Mouse (Mus musculus) myocyte (in vitro differentiated cells): ENCODE results near the gene Ccdc60. TPM values are rescaled to one million over a fixed set of nuclear protein-coding genes. Genes with fewer than 3 reads are reported as not detected.

Experiments used
- H3K27me3 ChIP-seq: one replicate; pipeline ENCODE4 v1.6.1; 2011; ENCODE audit not compliant: control insufficient read depth, insufficient read depth, insufficient read length
- H3K36me3 ChIP-seq: one replicate; pipeline ENCODE4 v1.6.1; 2011; ENCODE audit not compliant: control insufficient read depth, insufficient read depth
- H3K4me2 ChIP-seq: one replicate; pipeline ENCODE4 v1.6.1; 2011; ENCODE audit warnings: low read depth, control low read depth
- H3K4me3 ChIP-seq: one replicate; pipeline ENCODE4 v1.5.1; 2011; ENCODE audit warnings: mild to moderate bottlenecking, control low read depth, moderate library complexity
- H3K79me2 ChIP-seq: one replicate; pipeline ENCODE4 v1.6.1; 2011; ENCODE audit not compliant: control insufficient read depth, insufficient read depth
- H3ac ChIP-seq: one replicate; pipeline ENCODE4 v1.6.1; 2011; ENCODE audit not compliant: control insufficient read depth, insufficient read length
- CEBPB ChIP-seq: IDR thresholded peaks from 2 replicates; pipeline ENCODE4 v1.6.1; 2011; ENCODE audit warnings: mild to moderate bottlenecking, moderate library complexity; ENCODE audit not compliant: poor library complexity, insufficient read depth, severe bottlenecking
- E2F4 ChIP-seq: IDR thresholded peaks from one replicate; pipeline ENCODE4 v1.6.1; 2011; ENCODE audit warnings: mild to moderate bottlenecking, control low read depth, moderate library complexity; ENCODE audit not compliant: insufficient read depth
- MAX ChIP-seq: IDR thresholded peaks from one replicate; pipeline ENCODE4 v1.6.1; 2011; ENCODE audit warnings: low read depth, mild to moderate bottlenecking, control low read depth
- MYOD1 ChIP-seq, 3 experiments: IDR thresholded peaks; one replicate each; pipeline ENCODE4 v1.6.1; 2011; ENCODE audit warnings: control low read depth in 2 of 3, low read depth in 2 of 3, mild to moderate bottlenecking in 2 of 3, moderate library complexity in 1 of 3; ENCODE audit not compliant: insufficient read length in 2 of 3, control insufficient read depth in 1 of 3
- MYOG ChIP-seq, 3 experiments: IDR thresholded peaks; one replicate each; pipeline ENCODE4 v1.6.1; 2011; ENCODE audit warnings: control low read depth in 2 of 3, low read depth in 2 of 3, mild to moderate bottlenecking in 2 of 3; ENCODE audit not compliant: insufficient read length in 2 of 3, control insufficient read depth in 1 of 3, insufficient read depth in 1 of 3
- POLR2A ChIP-seq: IDR thresholded peaks from one replicate; pipeline ENCODE4 v1.6.1; 2011; ENCODE audit warnings: low read depth, mild to moderate bottlenecking, control low read depth, moderate library complexity; ENCODE audit not compliant: insufficient read length
- POLR2AphosphoS2 ChIP-seq: IDR thresholded peaks from one replicate; pipeline ENCODE4 v1.6.1; 2011; ENCODE audit warnings: low read depth, control low read depth; ENCODE audit not compliant: insufficient read length
- REST ChIP-seq: IDR thresholded peaks from one replicate; pipeline ENCODE4 v1.6.1; 2011; ENCODE audit warnings: mild to moderate bottlenecking, control low read depth, moderate library complexity; ENCODE audit not compliant: insufficient read depth, insufficient read length
- SRF ChIP-seq: IDR thresholded peaks from one replicate; pipeline ENCODE4 v1.6.1; 2011; ENCODE audit warnings: low read depth; ENCODE audit not compliant: control insufficient read depth, insufficient read length
- TCF12 ChIP-seq: IDR thresholded peaks from one replicate; pipeline ENCODE4 v1.6.1; 2011; ENCODE audit warnings: mild to moderate bottlenecking, control low read depth; ENCODE audit not compliant: poor library complexity, insufficient read depth, severe bottlenecking
- TCF3 ChIP-seq: IDR thresholded peaks from one replicate; pipeline ENCODE4 v1.6.1; 2011; ENCODE audit warnings: low read depth, control low read depth; ENCODE audit not compliant: insufficient read length
- USF1 ChIP-seq: IDR thresholded peaks from one replicate; pipeline ENCODE4 v1.6.1; 2011; ENCODE audit warnings: low read depth, mild to moderate bottlenecking, control low read depth, moderate library complexity
- polyA plus RNA-seq: library from polyadenylated mRNA; unstranded; fragments of >200 nt; fragmentation: generic; extraction: Trizol; gene quantifications from one replicate; pipeline ENCODE4 v1.2.1, GENCODE M21; 2012; ENCODE audit warnings: missing spikeins

The Ccdc60 gene
- polyA plus RNA-seq, 1 experiment = 0.48 TPM

- Histone ChIP-seq H3K27me3 (no peaks in the 10 kb centered on the region), H3ac (no peak overlapping the region), H3K4me3 (no peak overlapping the region), H3K4me2 (no peak overlapping the region), H3K36me3 (no peaks in the 10 kb centered on the region), H3K79me2 (no peaks in the 10 kb centered on the region)
- no peak for TF ChIP-seq MAX
- no peak for TF ChIP-seq MYOD1 (IDR thresholded peaks at IDR 0.05; ENCODE audit: control insufficient read depth in 1 of 3, insufficient read length in 2 of 3, low read depth in 2 of 3)
- no peak for TF ChIP-seq POLR2AphosphoS2
- no peak for TF ChIP-seq CEBPB
- no peak for TF ChIP-seq POLR2A
- no peak for TF ChIP-seq MYOG (IDR thresholded peaks at IDR 0.05; ENCODE audit: control insufficient read depth in 1 of 3, insufficient read depth in 1 of 3, insufficient read length in 2 of 3, low read depth in 2 of 3)
- TF ChIP-seq TCF12 = no peak
- TF ChIP-seq REST = no peak
- TF ChIP-seq E2F4 = no peak
- TF ChIP-seq USF1 = no peak
- TF ChIP-seq SRF = no peak
- TF ChIP-seq TCF3 = no peak
These were observed 28.4 kb downstream of the Ccdc60 start for GRCm38 (mm10) chr5:116260356-116260755.

- Histone ChIP-seq H3ac (no peak overlapping the region), H3K27me3 (no peaks in the 10 kb centered on the region), H3K4me3 (no peak overlapping the region), H3K36me3 (no peaks in the 10 kb centered on the region), H3K79me2 (no peaks in the 10 kb centered on the region), H3K4me2 (no peak overlapping the region)
- TF ChIP-seq TCF12 (no peak), POLR2A (no peak), POLR2AphosphoS2 (no peak), MYOG (IDR thresholded peaks at IDR 0.05; ENCODE audit: control insufficient read depth in 1 of 3, insufficient read depth in 1 of 3, insufficient read length in 2 of 3, low read depth in 2 of 3) (no peak), MYOD1 (IDR thresholded peaks at IDR 0.05; ENCODE audit: control insufficient read depth in 1 of 3, insufficient read length in 2 of 3, low read depth in 2 of 3) (no peak), TCF3 (no peak), REST (no peak), MAX (no peak), E2F4 (no peak), CEBPB (no peak), SRF (no peak), USF1 (no peak)
These were observed 30.4 kb downstream of the Ccdc60 start for GRCm38 (mm10) chr5:116258321-116258860.

- Histone ChIP-seq H3K79me2 (no peaks in the 10 kb centered on the region), H3K4me3 (no peak overlapping the region), H3K4me2 (no peak overlapping the region), H3ac (no peak overlapping the region), H3K36me3 (no peaks in the 10 kb centered on the region), H3K27me3 (no peaks in the 10 kb centered on the region)
- no peak for TF ChIP-seq REST
These were observed 34.9 kb downstream of the Ccdc60 start for GRCm38 (mm10) chr5:116253914-116254313.

GRCm38 (mm10) chr5:116252186-116252585, 36.6 kb downstream of the Ccdc60 start:
- H3K4me2 ChIP-seq = no peak overlapping the region

GRCm38 (mm10) chr5:116246642-116247041, 42.1 kb downstream of the Ccdc60 start:
- no peaks in the 10 kb centered on the region for H3K79me2 ChIP-seq
- H3K36me3 ChIP-seq = no peaks in the 10 kb centered on the region
- no peak overlapping the region for H3ac ChIP-seq
- H3K4me3 ChIP-seq = no peak overlapping the region
- TF ChIP-seq MYOG (IDR thresholded peaks at IDR 0.05; ENCODE audit: control insufficient read depth in 1 of 3, insufficient read depth in 1 of 3, insufficient read length in 2 of 3, low read depth in 2 of 3) (no peak), E2F4 (no peak), TCF3 (no peak), TCF12 (no peak), SRF (no peak), MYOD1 (IDR thresholded peaks at IDR 0.05; ENCODE audit: control insufficient read depth in 1 of 3, insufficient read length in 2 of 3, low read depth in 2 of 3) (no peak), REST (no peak), POLR2A (no peak), POLR2AphosphoS2 (no peak), CEBPB (no peak), USF1 (no peak), MAX (no peak)
- no peaks in the 10 kb centered on the region for H3K27me3 ChIP-seq
- H3K4me2 ChIP-seq = no peak overlapping the region

More at GRCm38 (mm10) chr5:116252186-116252585, 36.6 kb downstream of the Ccdc60 start:
- H3K79me2 ChIP-seq = no peaks in the 10 kb centered on the region
- no peak overlapping the region for H3K4me3 ChIP-seq
- no peak for TF ChIP-seq CEBPB
- TF ChIP-seq TCF12 = no peak
- no peak for TF ChIP-seq POLR2A
- no peak for TF ChIP-seq MAX
- no peak overlapping the region for H3ac ChIP-seq
- no peaks in the 10 kb centered on the region for H3K27me3 ChIP-seq
- H3K36me3 ChIP-seq = no peaks in the 10 kb centered on the region
